Mouse (Mus musculus) MEL (cell line): ENCODE results near the gene Olfr617. TPM values are rescaled to one million over a fixed set of nuclear protein-coding genes. Genes with fewer than 3 reads are reported as not detected.
"Not testable (repeated sequence)": the region's sequence is repeated elsewhere in the genome, so short reads cannot be mapped to it uniquely, and the experiment has no call there.

Source experiments
- DNase-seq: peaks from one replicate; pipeline ENCODE4 v3.0.0; 2011; ENCODE audit warnings: low read depth, low spot score
- H3K27ac ChIP-seq: 2 replicates; pipeline ENCODE4 v1.5.1; 2012; ENCODE audit warnings: low read depth, mild to moderate bottlenecking, control low read depth, low read length, moderate library complexity; ENCODE audit not compliant: control insufficient read depth
- H3K27me3 ChIP-seq, 2 experiments: fragments of 150-350 bp in 1 of 2; sonication (generic) in 1 of 2; 2 replicates each; pipeline ENCODE4 v1.6.1; 2012; ENCODE audit warnings: low read length in 2 of 2, mild to moderate bottlenecking in 2 of 2, improper control_type of control experiment in 1 of 2, moderate library complexity in 1 of 2; ENCODE audit not compliant: insufficient read depth in 2 of 2, control insufficient read depth in 1 of 2
- H3K36me3 ChIP-seq, 2 experiments: 2 replicates each; pipeline ENCODE4 v1.6.1; 2012 to 2014; ENCODE audit warnings: low read length in 2 of 2, improper control_type of control experiment in 1 of 2, inconsistent platforms in 1 of 2, mild to moderate bottlenecking in 1 of 2; ENCODE audit not compliant: insufficient read depth in 2 of 2, control insufficient read depth in 1 of 2
- H3K4me1 ChIP-seq, 2 experiments: fragments of 150-350 bp in 1 of 2; sonication (generic) in 1 of 2; 2 replicates each; pipeline ENCODE4 v1.6.1; 2012; ENCODE audit warnings: low read length in 2 of 2, improper control_type of control experiment in 1 of 2, mild to moderate bottlenecking in 1 of 2; ENCODE audit not compliant: insufficient read depth in 2 of 2, control insufficient read depth in 1 of 2
- H3K4me3 ChIP-seq, 2 experiments: fragments of 150-350 bp in 1 of 2; sonication (generic) in 1 of 2; 2 replicates each; pipeline ENCODE4 v1.5.1; 2012; ENCODE audit warnings: low read depth in 2 of 2, low read length in 2 of 2, mild to moderate bottlenecking in 2 of 2, moderate library complexity in 2 of 2, control low read depth in 1 of 2, improper control_type of control experiment in 1 of 2; ENCODE audit not compliant: control insufficient read depth in 1 of 2, insufficient read depth in 1 of 2
- H3K79me2 ChIP-seq: 2 replicates; pipeline ENCODE4 v1.6.1; 2012; ENCODE audit warnings: mild to moderate bottlenecking, low read length, moderate library complexity; ENCODE audit not compliant: control insufficient read depth, poor library complexity, insufficient read depth
- H3K9ac ChIP-seq: 2 replicates; pipeline ENCODE4 v1.6.1; 2012; ENCODE audit warnings: low read depth, mild to moderate bottlenecking, control low read depth, low read length, moderate library complexity; ENCODE audit not compliant: control insufficient read depth, poor library complexity, severe bottlenecking
- H3K9me3 ChIP-seq: fragments of 150-350 bp; sonication (generic); replicated peaks from 2 replicates; pipeline ENCODE4 v1.6.1; 2012; ENCODE audit warnings: mild to moderate bottlenecking, low read length, improper control_type of control experiment, moderate library complexity; ENCODE audit not compliant: insufficient read depth
- BHLHE40 ChIP-seq: IDR thresholded peaks from 2 replicates; pipeline ENCODE4 v1.6.1; 2012; ENCODE audit warnings: low read depth, mild to moderate bottlenecking, inconsistent platforms, low read length, improper control_type of control experiment, borderline replicate concordance
- CHD1 ChIP-seq: IDR thresholded peaks from 2 replicates; pipeline ENCODE4 v1.6.1; 2012; ENCODE audit warnings: low read depth, mild to moderate bottlenecking, inconsistent platforms, low read length, improper control_type of control experiment
- E2F4 ChIP-seq: IDR thresholded peaks from 2 replicates; pipeline ENCODE4 v1.6.1; 2011; ENCODE audit warnings: low read depth, low read length, improper control_type of control experiment, borderline replicate concordance
- ELF1 ChIP-seq: IDR thresholded peaks from 2 replicates; pipeline ENCODE4 v1.6.1; 2014; ENCODE audit warnings: low read depth, mild to moderate bottlenecking, inconsistent platforms, low read length, improper control_type of control experiment, moderate library complexity
- GATA1 ChIP-seq: IDR thresholded peaks from 2 replicates; pipeline ENCODE4 v1.6.1; 2011; ENCODE audit warnings: low read depth, low read length, improper control_type of control experiment
- HCFC1 ChIP-seq: IDR thresholded peaks from 2 replicates; pipeline ENCODE4 v1.6.1; 2012; ENCODE audit warnings: low read depth, mild to moderate bottlenecking, inconsistent platforms, low read length, improper control_type of control experiment, moderate library complexity
- JUND ChIP-seq: IDR thresholded peaks from 2 replicates; pipeline ENCODE4 v1.6.1; 2011; ENCODE audit warnings: low read depth, mild to moderate bottlenecking, improper control_type of control experiment, low read length
- MAX ChIP-seq: IDR thresholded peaks from 2 replicates; pipeline ENCODE4 v1.6.1; 2011; ENCODE audit warnings: low read length, improper control_type of control experiment
- MEF2A ChIP-seq: IDR thresholded peaks from 2 replicates; pipeline ENCODE4 v1.6.1; 2014; ENCODE audit warnings: low read depth, mild to moderate bottlenecking, inconsistent platforms, low read length, improper control_type of control experiment; ENCODE audit not compliant: poor library complexity, insufficient replicate concordance, severe bottlenecking; ENCODE audit errors: extremely low read depth
- MYB ChIP-seq: IDR thresholded peaks from 2 replicates; pipeline ENCODE4 v1.6.1; 2011; ENCODE audit warnings: mild to moderate bottlenecking, low read depth, low read length, improper control_type of control experiment
- MYC ChIP-seq: IDR thresholded peaks from 2 replicates; pipeline ENCODE4 v1.6.1; 2011; ENCODE audit warnings: low read depth, mild to moderate bottlenecking, low read length, improper control_type of control experiment, moderate library complexity
- POLR2A ChIP-seq, 2 experiments: IDR thresholded peaks; 2 replicates each; pipeline ENCODE4 v1.6.1; 2011 to 2012; ENCODE audit warnings: low read length in 2 of 2, mild to moderate bottlenecking in 2 of 2, control low read depth in 1 of 2, improper control_type of control experiment in 1 of 2, low read depth in 1 of 2, moderate library complexity in 1 of 2; ENCODE audit not compliant: control insufficient read depth in 1 of 2, insufficient read depth in 1 of 2, poor library complexity in 1 of 2
- POLR2AphosphoS5 ChIP-seq: IDR thresholded peaks from 2 replicates; pipeline ENCODE4 v1.6.1; 2012; ENCODE audit warnings: low read depth, borderline replicate concordance, mild to moderate bottlenecking, inconsistent platforms, low read length, moderate library complexity, mixed read lengths
- SMC3 ChIP-seq: IDR thresholded peaks from 2 replicates; pipeline ENCODE4 v1.6.1; 2011; ENCODE audit warnings: low read depth, low read length, improper control_type of control experiment
- UBTF ChIP-seq: IDR thresholded peaks from 2 replicates; pipeline ENCODE4 v1.6.1; 2012; ENCODE audit warnings: low read depth, mild to moderate bottlenecking, inconsistent platforms, low read length, improper control_type of control experiment, moderate library complexity, borderline replicate concordance; ENCODE audit not compliant: insufficient read depth
- USF1 ChIP-seq: IDR thresholded peaks from 2 replicates; pipeline ENCODE4 v1.6.1; 2014; ENCODE audit warnings: low read depth, mild to moderate bottlenecking, inconsistent platforms, low read length, improper control_type of control experiment, moderate library complexity
- USF2 ChIP-seq, 2 experiments: IDR thresholded peaks; 2 replicates each; pipeline ENCODE4 v1.6.1; 2011 to 2012; ENCODE audit warnings: improper control_type of control experiment in 2 of 2, low read length in 2 of 2, borderline replicate concordance in 1 of 2, inconsistent platforms in 1 of 2, low read depth in 1 of 2, mild to moderate bottlenecking in 1 of 2; ENCODE audit not compliant: insufficient read depth in 1 of 2
- ZKSCAN1 ChIP-seq: IDR thresholded peaks from 2 replicates; pipeline ENCODE4 v1.6.1; 2012; ENCODE audit warnings: low read depth, mild to moderate bottlenecking, inconsistent platforms, low read length, improper control_type of control experiment, moderate library complexity
- ZMIZ1 ChIP-seq: IDR thresholded peaks from 2 replicates; pipeline ENCODE4 v1.6.1; 2012; ENCODE audit warnings: low read depth, mild to moderate bottlenecking, inconsistent platforms, low read length, improper control_type of control experiment, moderate library complexity
- ZNF384 ChIP-seq: IDR thresholded peaks from 2 replicates; pipeline ENCODE4 v1.6.1; 2012; ENCODE audit warnings: low read depth, mild to moderate bottlenecking, inconsistent platforms, low read length, improper control_type of control experiment
- polyA plus RNA-seq, 2 experiments: library from polyadenylated mRNA; stranded (reverse) in 1 of 2; unstranded in 1 of 2; fragments of >175 nt in 1 of 2; fragments of >200 nt in 1 of 2; gene quantifications; 2 replicates each; pipeline versions ENCODE4 v1.2.1 to v1.2.4; 2012; ENCODE audit warnings: low replicate concordance in 2 of 2, low read depth in 1 of 2; ENCODE audit not compliant: insufficient read length in 2 of 2, insufficient read depth in 1 of 2, missing spikeins in 1 of 2
- total RNA-seq: library from RNA; depleted of rRNA; stranded (reverse); fragments of 300-350 nt; gene quantifications from 2 replicates; pipeline ENCODE4 v1.2.3, GENCODE M21; 2012; rRNA removed

Olfr617 gene
- total RNA-seq (not detected in 2 replicates), polyA plus RNA-seq (not detected)

DNA sequence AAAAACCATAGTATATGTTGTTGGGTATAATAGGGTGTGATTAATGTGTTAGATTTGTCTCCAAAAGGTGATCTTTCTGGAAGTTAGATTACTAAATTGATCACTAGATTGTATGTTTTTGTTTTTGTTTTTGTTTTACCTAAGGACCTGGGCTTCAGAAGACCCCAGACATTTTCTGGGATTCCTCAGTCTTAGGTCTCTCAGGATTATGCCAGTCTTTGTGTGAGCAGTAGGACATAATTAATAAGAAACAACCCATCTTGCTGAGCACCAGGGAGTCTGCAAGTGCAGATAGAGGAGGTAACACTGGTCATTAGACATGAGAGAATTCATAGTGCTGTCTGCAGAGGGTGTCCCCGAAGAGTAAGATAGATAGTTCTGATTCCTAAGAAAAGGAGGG lies at the start of gene Olfr617:
Gene Olfr617 (plus strand): TSS at position 301 of the 400 bp plus-strand sequence.
- Histone ChIP-seq H3K27me3 (no peaks in the 10 kb centered on the region; a peak in 1 of 4 replicates), H3K9ac (no peak within 1 kb of the TSS), H3K9me3 (no peaks in the 10 kb centered on the region), H3K36me3 (no peaks in the 10 kb centered on the region), H3K4me3 (no peak within 1 kb of the TSS), H3K79me2 (no peaks in the 10 kb centered on the region), H3K27ac (no peak within 1 kb of the TSS), H3K4me1 (no peaks in the 10 kb centered on the region)
- TF ChIP-seq E2F4: no peak
- TF ChIP-seq ZNF384: no peak
- no peak for TF ChIP-seq CHD1
- no peak for TF ChIP-seq POLR2A (IDR thresholded peaks at IDR 0.05; ENCODE audit: control insufficient read depth in 1 of 2, insufficient read depth in 1 of 2, low read depth in 1 of 2, low read length in 2 of 2, poor library complexity in 1 of 2)
- DNase-seq: no peak

DNA sequence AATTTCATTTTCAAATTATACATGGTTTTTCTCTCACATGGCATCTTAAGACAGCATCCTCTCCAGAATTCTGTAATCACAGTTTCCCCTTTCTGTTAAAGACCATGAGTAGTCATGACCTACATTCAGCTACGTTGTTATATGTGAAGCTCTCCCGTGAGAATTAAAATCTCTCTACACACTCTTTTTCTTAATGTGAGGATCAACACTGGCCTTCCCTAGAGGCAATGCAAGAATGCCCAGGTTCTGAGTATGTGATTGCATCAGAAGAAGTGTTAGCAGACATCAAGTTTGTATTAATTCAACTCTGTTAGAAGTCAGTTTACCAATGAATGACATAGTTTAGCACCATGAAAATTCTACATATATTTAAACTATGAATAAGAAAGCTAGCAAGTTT lies 30.2 kb upstream of the Olfr617 start, which contains the start of gene Olfr612:
Gene Olfr612 (minus strand): TSS at position 101 of the 400 bp plus-strand sequence.
- H3K36me3 ChIP-seq, DNase-seq, H3K4me3 ChIP-seq, H3K27ac ChIP-seq, H3K9ac ChIP-seq, H3K9me3 ChIP-seq, H3K4me1 ChIP-seq, H3K79me2 ChIP-seq, H3K27me3 ChIP-seq: not testable (repeated sequence)

DNA sequence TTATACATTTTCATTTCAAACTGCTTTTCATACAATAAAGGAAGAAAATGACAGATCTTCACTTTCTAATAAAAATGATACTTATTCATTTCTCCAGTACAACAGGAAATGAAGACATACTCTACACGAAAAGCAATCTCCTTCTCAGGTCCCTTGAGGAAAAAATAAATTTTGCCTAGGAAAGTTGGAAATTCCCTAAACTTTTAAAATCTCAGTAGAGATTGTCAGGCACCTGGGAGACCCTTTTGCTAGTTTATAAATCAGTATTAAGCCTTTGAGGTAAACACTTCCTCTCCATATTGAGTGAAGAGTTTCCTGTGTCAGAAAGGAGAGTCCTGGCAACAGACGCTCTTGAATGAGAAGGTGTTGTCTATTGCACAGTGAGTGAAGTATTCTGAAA lies 25.1 kb upstream of the Olfr617 start, which contains the start of gene Olfr613:
Gene Olfr613 (plus strand): TSS at position 301 of the 400 bp plus-strand sequence.
- Histone ChIP-seq H3K79me2 (no peaks in the 10 kb centered on the region), H3K9me3 (no peaks in the 10 kb centered on the region), H3K4me1 (no peaks in the 10 kb centered on the region), H3K27me3 (no peaks in the 10 kb centered on the region), H3K9ac (no peak within 1 kb of the TSS), H3K4me3 (no peak within 1 kb of the TSS), H3K27ac (no peak within 1 kb of the TSS), H3K36me3 (no peaks in the 10 kb centered on the region)
- no peak for TF ChIP-seq MYB
- no peak for DNase-seq

DNA sequence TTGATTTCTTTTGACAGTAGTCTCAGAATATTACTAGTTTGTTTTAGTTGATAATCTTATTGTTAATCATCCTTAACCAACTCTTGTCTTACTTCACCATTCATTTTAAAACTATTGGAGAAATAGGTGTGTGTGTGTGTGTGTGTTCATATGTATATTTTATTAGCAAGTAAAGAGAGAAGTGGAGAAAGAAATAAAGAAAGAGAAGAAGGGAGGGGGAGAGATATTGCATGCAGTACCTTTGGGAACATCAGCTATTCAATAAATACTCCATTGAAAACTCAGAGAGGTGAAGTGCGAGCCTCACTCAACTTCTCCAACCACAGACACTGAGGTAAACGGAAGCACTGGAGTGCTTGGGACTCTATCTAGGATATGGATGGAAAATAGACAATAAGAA lies 17.1 kb upstream of the Olfr617 start, which contains the start of gene Olfr615:
Gene Olfr615 (plus strand): TSS at position 301 of the 400 bp plus-strand sequence.
- Histone ChIP-seq H3K27ac (no peak within 1 kb of the TSS), H3K36me3 (no peaks in the 10 kb centered on the region), H3K27me3 (no peaks in the 10 kb centered on the region), H3K4me1 (no peaks in the 10 kb centered on the region), H3K4me3 (no peak within 1 kb of the TSS), H3K9me3 (no peaks in the 10 kb centered on the region), H3K9ac (no peak within 1 kb of the TSS), H3K79me2 (no peaks in the 10 kb centered on the region)
- DNase-seq: no peak
- no peak for TF ChIP-seq USF1
- no peak for TF ChIP-seq HCFC1
- TF ChIP-seq MYB: no peak
- no peak for TF ChIP-seq GATA1
- TF ChIP-seq BHLHE40: no peak
- TF ChIP-seq SMC3: no peak
- TF ChIP-seq POLR2AphosphoS5: no peak
- TF ChIP-seq ELF1: no peak
- no peak for TF ChIP-seq USF2 (IDR thresholded peaks at IDR 0.05; ENCODE audit: borderline replicate concordance in 1 of 2, insufficient read depth in 1 of 2, low read depth in 1 of 2, low read length in 2 of 2)
- TF ChIP-seq ZMIZ1: no peak
- no peak for TF ChIP-seq MYC
- no peak for TF ChIP-seq MEF2A
- no peak for TF ChIP-seq JUND
- no peak for TF ChIP-seq UBTF
- TF ChIP-seq ZKSCAN1: no peak
- TF ChIP-seq MAX: no peak
